Comparison of ENCODE assay signal across 16 mouse cellular contexts in genomic region chr4:54027565-54028237, GRCm38 (mm10).
DNase-seq lines count a peak whose midpoint lies in the region; ATAC-seq and TF ChIP-seq lines count a peak whose summit lies in the region.
"Had no signal": no experiment of that assay in that cellular context is flagged by ENCODE, and none has a peak within 500 bp of the region (broad histone marks: within the 10 kb centered on the region; RNA-seq: fewer than 3 reads in every experiment).

No protein-coding gene starts in this region.

- 13% methylated on average over 5 of the region's 5 CpGs for WGBS in forebrain, embryonic 12.5 days
- WGBS in midbrain, embryonic 12.5 days = 12% methylated on average over 5 of the region's 5 CpGs

- DNase-seq in embryo, embryonic 10 days (ENCODE audit: low spot score) = peak; percentile 28
- DNase-seq in embryo, embryonic 9.5 days (ENCODE audit: extremely low spot score) = no peak
- no peak for DNase-seq in MEL (ENCODE audit: low read depth, low spot score)
- DNase-seq in thymus, postnatal 36 days = no peak
- DNase-seq in left cerebral cortex, postnatal 4 days = no peak
- DNase-seq in gastrocnemius, postnatal 36 days = no peak
- DNase-seq: adrenal gland, postnatal 14 days; cerebellum, adult 9-11 months; kidney, adult 9 months; liver, postnatal 0 days; spleen, adult 18-20 months had no signal

- H3K4me1 ChIP-seq in MEL (ENCODE audit: control insufficient read depth in 1 of 2, insufficient read depth in 2 of 2, low read length in 2 of 2) = no peaks in the 10 kb centered on the region
- peaks cover 45% of the 10 kb centered on the region for H3K4me1 ChIP-seq in forebrain, embryonic 12.5 days
- peaks cover 51% of the 10 kb centered on the region for H3K4me1 ChIP-seq in midbrain, embryonic 12.5 days
- H3K4me1 ChIP-seq: megakaryocyte, embryonic 14.5 days had no signal

- TF ChIP-seq RAD21 in MEL (IDR thresholded peaks at IDR 0.05; ENCODE audit: low read depth, low read length) = no peak

- no peak overlapping the region for H3K27ac ChIP-seq in MEL (ENCODE audit: control insufficient read depth, low read depth, low read length)
- peak overlapping the region; percentile 82 for H3K27ac ChIP-seq in forebrain, embryonic 12.5 days
- H3K27ac ChIP-seq in midbrain, embryonic 12.5 days (replicated peaks) = peak overlapping the region; percentile 87

- no peaks in the 10 kb centered on the region for H3K27me3 ChIP-seq in MEL (ENCODE audit: control insufficient read depth in 1 of 2, insufficient read depth in 2 of 2, low read length in 2 of 2)
- H3K27me3 ChIP-seq in forebrain, embryonic 12.5 days = no peaks in the 10 kb centered on the region
- H3K27me3 ChIP-seq in midbrain, embryonic 12.5 days = no peaks in the 10 kb centered on the region
- H3K27me3 ChIP-seq: megakaryocyte, embryonic 14.5 days; Patski had no signal

- ATAC-seq in forebrain, embryonic 12.5 days (ENCODE audit: low FRiP score) = no peak
- ATAC-seq in midbrain, embryonic 12.5 days (ENCODE audit: low FRiP score, low read depth) = no peak
- ATAC-seq: liver, postnatal 0 days; Patski had no signal

- intact Hi-C loops in left cerebral cortex, postnatal 4 days (cut with DNase I) = no loop called here
- intact Hi-C loops in gastrocnemius, postnatal 36 days (cut with DNase I) = no loop called here

- no peak for TF ChIP-seq CTCF in MEL (IDR thresholded peaks at IDR 0.05 in 2 of 3, conservative IDR thresholded peaks at IDR 0.05 in 1 of 3; ENCODE audit: control insufficient read depth in 1 of 3, insufficient read depth in 1 of 3, low read depth in 2 of 3, low read length in 3 of 3, poor library complexity in 1 of 3, severe bottlenecking in 1 of 3)

- no peak overlapping the region for H3K4me3 ChIP-seq in MEL (ENCODE audit: control insufficient read depth in 1 of 2, insufficient read depth in 1 of 2, low read depth in 2 of 2, low read length in 2 of 2)
- no peak overlapping the region for H3K4me3 ChIP-seq in forebrain, embryonic 12.5 days (replicated peaks)
- H3K4me3 ChIP-seq in midbrain, embryonic 12.5 days = no peak overlapping the region
- H3K4me3 ChIP-seq: erythroblast, embryonic 14.5 days; megakaryocyte, embryonic 14.5 days had no signal

- no peak overlapping the region for H3K9ac ChIP-seq in MEL (ENCODE audit: control insufficient read depth, low read depth, low read length, poor library complexity, severe bottlenecking)
- H3K9ac ChIP-seq in forebrain, embryonic 12.5 days = no peak overlapping the region
- H3K9ac ChIP-seq in midbrain, embryonic 12.5 days (replicated peaks) = no peak overlapping the region
- H3K9ac ChIP-seq: liver, postnatal 0 days had no signal

- no peak for TF ChIP-seq POLR2A in MEL (IDR thresholded peaks at IDR 0.05; ENCODE audit: control insufficient read depth in 1 of 2, insufficient read depth in 1 of 2, low read depth in 1 of 2, low read length in 2 of 2, poor library complexity in 1 of 2)

- H3K79me2 ChIP-seq in MEL (ENCODE audit: control insufficient read depth, insufficient read depth, low read length, poor library complexity) = no peaks in the 10 kb centered on the region

- no peak overlapping the region for H3K4me2 ChIP-seq in forebrain, embryonic 12.5 days
- H3K4me2 ChIP-seq in midbrain, embryonic 12.5 days (replicated peaks) = no peak overlapping the region

- no peaks in the 10 kb centered on the region for H3K9me3 ChIP-seq in MEL (replicated peaks; ENCODE audit: insufficient read depth, low read length)
- no peaks in the 10 kb centered on the region for H3K9me3 ChIP-seq in forebrain, embryonic 12.5 days
- H3K9me3 ChIP-seq in midbrain, embryonic 12.5 days = no peaks in the 10 kb centered on the region

- TF ChIP-seq EP300 in MEL (IDR thresholded peaks at IDR 0.05; ENCODE audit: low read depth in 1 of 2, low read length in 2 of 2) = no peak

- H3K36me3 ChIP-seq in MEL (ENCODE audit: control insufficient read depth in 1 of 2, insufficient read depth in 2 of 2, low read length in 2 of 2) = no peaks in the 10 kb centered on the region
- H3K36me3 ChIP-seq in forebrain, embryonic 12.5 days (replicated peaks) = no peaks in the 10 kb centered on the region
- no peaks in the 10 kb centered on the region for H3K36me3 ChIP-seq in midbrain, embryonic 12.5 days

TF ChIP-seq in MEL, 35 proteins besides CTCF, POLR2A, EP300 and RAD21:
- no peak for TF ChIP-seq ZC3H11A (IDR thresholded peaks at IDR 0.05; ENCODE audit: low read depth, low read length)
- no peak for TF ChIP-seq USF2 (IDR thresholded peaks at IDR 0.05; ENCODE audit: borderline replicate concordance in 1 of 2, insufficient read depth in 1 of 2, low read depth in 1 of 2, low read length in 2 of 2)
- TF ChIP-seq MEF2A (IDR thresholded peaks at IDR 0.05; ENCODE audit: extremely low read depth, insufficient replicate concordance, low read depth, low read length, poor library complexity, severe bottlenecking) = no peak
- TF ChIP-seq ZNF384 (IDR thresholded peaks at IDR 0.05; ENCODE audit: low read depth, low read length) = peak; percentile 26; the same call in 1 of the 2 replicates
- TF ChIP-seq ZMIZ1 (IDR thresholded peaks at IDR 0.05; ENCODE audit: low read depth, low read length) = no peak
